Mouse (Mus musculus) B cell, adult 2 months (primary cell): ENCODE measurements around the gene Mdc1.

Source experiments
- DNase-seq, 2 experiments: peaks; one replicate each; pipeline ENCODE4 v3.0.0; 2022

Mdc1 gene

GRCm38 (mm10) chr17:35887725-35888124 is 46.4 kb downstream of the Mdc1 start:
- DNase-seq: no peak

GRCm38 (mm10) chr17:35896781-35897643 is 55.7 kb downstream of the Mdc1 start, which contains the start of gene 2310061I04Rik:
2310061I04Rik (minus strand) TSS chr17:35897431.
- DNase-seq: peak; percentile 92 to 93

GRCm38 (mm10) chr17:35897644-35898573 is 56.6 kb downstream of the Mdc1 start:
- DNase-seq: peak; percentile 21 to 32

GRCm38 (mm10) chr17:35900636-35901035 is 59.3 kb downstream of the Mdc1 start:
- DNase-seq: no peak

- no peak for DNase-seq
Measured at GRCm38 (mm10) chr17:35903343-35903991, 62.2 kb downstream of the Mdc1 start.

- DNase-seq: no peak
Measured at GRCm38 (mm10) chr17:35903992-35904355, 62.7 kb downstream of the Mdc1 start.

GRCm38 (mm10) chr17:35905587-35905986 is 64.3 kb downstream of the Mdc1 start:
- no peak for DNase-seq

GRCm38 (mm10) chr17:35907609-35908008 is 66.3 kb downstream of the Mdc1 start:
- peak; percentile 40 to 42 for DNase-seq
